Mouse (Mus musculus) ovary, postnatal 10 days (tissue): ENCODE data around the gene Tcstv1.
"Not testable (repeated sequence)": the region's sequence is repeated elsewhere in the genome, so short reads cannot be mapped to it uniquely, and the experiment has no call there.

Experiments used
- DNase-seq: peaks from one replicate; pipeline ENCODE4 v3.0.0; 2022; ENCODE audit warnings: low spot score

Tcstv1 gene

GRCm38 (mm10) chr13:119894685-119895084, at the start of gene Tcstv1:
Gene Tcstv1 (minus strand): TSS chr13:119894785.
- DNase-seq = not testable (repeated sequence)

- DNase-seq = not testable (repeated sequence)
Measured at GRCm38 (mm10) chr13:119929172-119929571, 34.6 kb upstream of the Tcstv1 start, which contains the start of gene Gm21761. Gene Gm21761 (minus strand): TSS chr13:119929272.

GRCm38 (mm10) chr13:119924597-119925340, 30.2 kb upstream of the Tcstv1 start:
- not testable (repeated sequence) for DNase-seq

- DNase-seq = not testable (repeated sequence)
Measured at GRCm38 (mm10) chr13:119916966-119917722, 22.6 kb upstream of the Tcstv1 start.

- DNase-seq = not testable (repeated sequence)
Measured at GRCm38 (mm10) chr13:119916449-119916848, 21.9 kb upstream of the Tcstv1 start.

GRCm38 (mm10) chr13:119898549-119898948, 4.0 kb upstream of the Tcstv1 start:
- not testable (repeated sequence) for DNase-seq

- not testable (repeated sequence) for DNase-seq
Measured at GRCm38 (mm10) chr13:119886896-119887295, 7.7 kb downstream of the Tcstv1 start.

- DNase-seq = not testable (repeated sequence)
Measured at GRCm38 (mm10) chr13:119864395-119864999, 30.1 kb downstream of the Tcstv1 start.

- DNase-seq = not testable (repeated sequence)
Measured at GRCm38 (mm10) chr13:119862399-119862798, 32.2 kb downstream of the Tcstv1 start.
